Mouse (Mus musculus): ENCODE measurements at regions not wholly inside any gene's neighbourhood (a gene's known extent, or its start where the extent isn't known, plus 50 kb on each side); places are given as distances from the start of the nearest gene placed in this dataset.

DNA sequence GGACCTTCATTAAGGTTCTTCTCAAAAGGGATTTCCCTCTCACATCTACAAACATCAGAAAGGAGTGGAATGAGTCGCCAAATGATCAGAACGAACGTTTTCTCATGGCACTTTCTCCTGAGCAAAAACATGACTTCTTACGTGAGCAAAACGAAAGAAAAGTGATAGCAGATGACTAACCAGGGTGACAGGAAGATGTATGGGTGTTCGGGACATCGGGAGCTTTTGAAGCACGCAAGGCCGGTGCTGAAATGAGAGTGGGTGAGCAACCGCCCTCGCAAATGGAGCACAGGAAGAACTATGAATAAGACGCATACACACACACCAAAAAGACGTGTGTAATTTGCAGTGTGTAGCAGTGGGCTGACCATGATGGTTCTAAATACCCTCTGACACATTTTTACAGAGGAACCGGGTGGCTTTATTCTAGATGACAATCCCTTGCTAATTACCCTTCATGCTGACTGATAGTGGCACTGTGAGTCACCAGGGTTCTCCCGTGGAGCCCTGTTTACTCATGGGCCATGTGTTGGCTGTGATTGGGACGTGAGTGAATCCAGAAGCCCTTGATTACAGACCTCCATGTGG, 408.2 kb upstream of the Jarid2 start:
- DNase-seq (ENCODE audit: low spot score in 2 of 2), result no peak

- no peak for DNase-seq (ENCODE audit: low spot score in 2 of 2)
These were observed 400.9 kb upstream of the Jarid2 start for GRCm38 (mm10) chr13:44328416-44328815.

DNA sequence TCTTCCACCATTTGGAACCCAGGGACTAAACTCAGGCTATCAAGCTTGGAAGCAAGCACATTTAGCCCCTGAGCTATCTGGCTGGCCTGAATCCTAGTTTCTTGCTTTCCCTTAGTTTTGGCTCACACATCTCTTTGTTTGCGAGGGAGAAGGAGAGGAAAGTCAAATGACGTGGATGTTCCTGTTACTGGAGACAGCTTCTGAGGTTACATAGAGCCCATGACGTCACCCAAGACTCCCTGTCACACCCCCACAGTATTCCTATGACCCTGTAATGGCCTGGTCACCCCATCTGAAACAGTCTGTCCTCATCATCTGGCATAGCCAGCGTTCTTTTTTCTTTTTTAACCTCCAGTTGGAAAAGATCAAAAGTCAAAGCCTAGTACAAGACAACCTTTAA, 400.1 kb upstream of the Jarid2 start:
- DNase-seq (ENCODE audit: low spot score in 2 of 2), result no peak

GRCm38 (mm10) chr13:44329701-44330100, 399.6 kb upstream of the Jarid2 start:
- DNase-seq (ENCODE audit: low spot score in 2 of 2), result no peak

- no peak for DNase-seq (ENCODE audit: low spot score in 2 of 2)
These were observed 396.5 kb upstream of the Jarid2 start for GRCm38 (mm10) chr13:44332716-44333240.

- no peak for DNase-seq (ENCODE audit: low spot score in 2 of 2)
These were observed 390.1 kb upstream of the Jarid2 start for GRCm38 (mm10) chr13:44339061-44339741.

- no peak for DNase-seq (ENCODE audit: low spot score in 2 of 2)
These were observed 384.2 kb upstream of the Jarid2 start for GRCm38 (mm10) chr13:44345094-44345493.

- DNase-seq (ENCODE audit: low spot score in 2 of 2), result no peak
These were observed 382.6 kb upstream of the Jarid2 start for GRCm38 (mm10) chr13:44346636-44347035.

DNA sequence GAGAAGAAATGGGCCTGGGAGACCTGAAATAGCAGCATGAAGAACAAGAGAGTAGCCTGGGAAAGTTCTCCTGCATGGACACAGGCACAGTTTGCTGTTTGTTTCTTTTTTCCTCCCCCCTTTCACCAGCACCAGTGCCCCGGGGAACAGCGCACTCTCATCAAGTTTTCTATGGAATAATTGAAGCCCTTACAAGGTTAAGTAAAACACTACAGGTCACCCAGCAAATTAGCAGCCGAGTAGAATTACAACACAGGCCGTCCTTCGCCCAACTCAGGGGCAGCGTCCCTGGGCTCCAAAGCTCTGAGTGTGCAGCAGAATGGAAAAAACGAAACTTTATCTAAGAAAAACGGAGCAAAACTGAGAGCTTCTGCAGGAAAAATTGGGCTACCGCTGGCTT, 381.6 kb upstream of the Jarid2 start:
- no peak for DNase-seq (ENCODE audit: low spot score in 2 of 2)

DNA sequence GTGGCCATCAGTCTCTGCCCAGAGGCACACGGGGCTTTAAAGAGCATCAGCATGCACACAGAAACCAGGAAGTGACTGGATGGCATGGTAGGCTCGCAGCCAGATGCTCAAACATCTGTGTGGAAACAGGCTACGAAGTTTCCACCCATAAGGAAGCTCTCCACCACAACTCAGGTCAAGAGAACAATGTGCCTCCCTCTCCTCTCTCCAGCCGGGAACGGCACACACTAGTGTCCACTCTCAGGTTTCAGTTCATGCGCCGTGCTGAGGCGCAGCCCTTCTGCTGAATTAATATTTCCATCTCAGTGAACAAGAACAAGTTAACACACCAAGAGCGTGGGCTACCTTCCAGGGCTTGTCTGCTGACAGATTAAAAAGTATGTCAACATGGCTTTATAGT, 375.4 kb upstream of the Jarid2 start:
- DNase-seq (ENCODE audit: low spot score in 2 of 2), result no peak

GRCm38 (mm10) chr13:44355771-44356221, 373.5 kb upstream of the Jarid2 start:
- DNase-seq (ENCODE audit: low spot score in 2 of 2), result no peak

DNA sequence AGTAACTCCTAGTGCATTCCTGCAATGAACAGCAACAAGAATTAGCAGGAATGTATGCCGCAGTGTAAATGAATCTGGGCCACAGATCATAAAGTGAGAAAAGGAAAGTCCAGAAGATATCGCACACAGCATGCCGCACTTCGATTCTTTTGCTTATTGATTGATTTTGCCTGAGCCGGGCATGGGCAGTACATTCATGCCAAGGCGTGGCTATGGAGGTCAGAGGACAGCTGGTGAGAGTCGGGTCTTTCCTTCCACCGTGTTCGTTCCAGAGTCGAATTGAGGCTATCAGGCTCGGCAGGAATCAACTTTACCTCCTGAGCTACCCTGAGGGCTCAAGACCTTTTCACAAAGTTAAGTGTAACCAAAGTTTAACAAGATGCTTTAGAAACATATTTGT, 372.3 kb upstream of the Jarid2 start:
- no peak for DNase-seq (ENCODE audit: low spot score in 2 of 2)

DNA sequence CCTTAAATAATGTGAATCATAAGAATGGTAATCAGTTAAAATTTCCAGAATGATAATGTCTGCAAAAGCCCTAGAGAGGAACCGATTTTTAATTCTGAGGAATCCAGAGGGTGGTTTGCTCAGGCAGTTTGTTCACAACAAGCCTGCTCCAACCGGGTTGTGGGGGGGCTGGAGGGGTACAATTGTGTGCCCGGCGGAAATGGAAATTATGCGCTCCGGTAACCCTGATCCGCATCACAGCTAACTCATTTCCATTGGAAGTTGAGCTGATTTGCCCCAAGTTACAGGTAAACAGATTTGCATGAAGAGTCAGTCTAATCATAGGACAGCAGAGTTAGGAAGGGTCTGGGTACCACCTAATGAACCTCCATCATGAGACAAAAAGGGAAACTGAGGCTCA, 369.9 kb upstream of the Jarid2 start:
- no peak for DNase-seq (ENCODE audit: low spot score in 2 of 2)

GRCm38 (mm10) chr13:44360016-44360415, 369.3 kb upstream of the Jarid2 start:
- DNase-seq (ENCODE audit: low spot score in 2 of 2), result no peak

DNA sequence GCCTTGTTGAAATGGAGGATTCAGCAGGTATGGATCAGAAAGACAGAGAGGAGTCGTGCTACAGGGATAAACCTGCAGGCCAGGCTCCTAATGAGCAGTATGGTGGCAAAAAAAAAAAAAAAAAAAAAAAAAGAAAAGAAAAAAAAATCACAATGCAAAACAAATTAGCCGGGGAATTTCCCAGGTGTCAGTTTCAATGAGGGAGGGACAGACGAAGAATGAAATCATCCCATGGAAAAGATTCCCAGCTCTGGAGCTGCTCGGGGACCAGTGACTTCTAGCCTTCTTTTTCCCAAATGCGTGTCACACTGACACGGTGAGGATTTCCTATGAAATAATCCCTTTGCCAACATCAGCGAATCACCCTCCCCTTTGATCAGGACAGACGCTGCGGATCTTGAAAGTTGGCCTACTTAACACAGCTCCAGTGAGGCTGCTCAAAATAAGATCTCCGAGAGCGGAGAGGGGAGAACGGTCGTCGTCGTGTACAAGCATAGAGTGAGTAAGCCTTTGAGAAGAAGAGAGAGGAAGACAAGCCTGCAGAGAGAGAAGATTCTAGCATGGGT, 368.5 kb upstream of the Jarid2 start:
- DNase-seq (ENCODE audit: low spot score in 2 of 2), result no peak

DNA sequence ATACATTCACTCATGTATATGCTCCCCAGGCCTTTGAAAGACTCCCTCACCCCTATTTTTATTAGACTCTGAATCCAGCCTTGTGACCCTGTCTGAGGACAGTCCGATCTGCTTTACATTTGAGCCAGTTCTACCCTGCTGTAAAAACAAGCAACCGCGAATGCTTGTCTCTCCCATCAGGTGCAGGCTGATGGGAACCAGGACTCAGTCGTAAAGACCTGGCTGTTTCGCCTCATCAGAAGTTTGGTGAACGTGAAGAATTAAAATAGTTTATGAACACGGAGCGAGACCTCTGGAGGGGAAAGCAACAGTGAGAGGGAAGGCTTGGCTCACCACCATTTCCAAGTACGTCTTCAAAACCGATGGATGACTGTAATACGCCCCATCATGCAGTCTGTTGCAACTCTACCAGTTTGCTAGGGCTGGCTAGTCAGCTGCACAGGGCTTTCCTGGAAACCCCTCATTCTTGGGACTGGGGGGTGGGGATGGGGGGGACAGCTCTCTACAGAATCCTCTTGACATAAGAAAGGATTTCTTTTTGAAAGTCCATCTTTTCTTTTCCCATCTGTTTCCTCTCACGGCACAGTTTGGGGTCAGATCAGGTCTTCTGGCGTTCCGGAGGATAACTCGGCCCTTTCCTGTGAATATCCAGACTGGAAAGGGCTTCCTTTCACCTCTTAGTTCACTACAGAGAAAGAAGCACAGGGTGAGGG, 366.8 kb upstream of the Jarid2 start:
- DNase-seq (ENCODE audit: low spot score in 2 of 2), result no peak

DNA sequence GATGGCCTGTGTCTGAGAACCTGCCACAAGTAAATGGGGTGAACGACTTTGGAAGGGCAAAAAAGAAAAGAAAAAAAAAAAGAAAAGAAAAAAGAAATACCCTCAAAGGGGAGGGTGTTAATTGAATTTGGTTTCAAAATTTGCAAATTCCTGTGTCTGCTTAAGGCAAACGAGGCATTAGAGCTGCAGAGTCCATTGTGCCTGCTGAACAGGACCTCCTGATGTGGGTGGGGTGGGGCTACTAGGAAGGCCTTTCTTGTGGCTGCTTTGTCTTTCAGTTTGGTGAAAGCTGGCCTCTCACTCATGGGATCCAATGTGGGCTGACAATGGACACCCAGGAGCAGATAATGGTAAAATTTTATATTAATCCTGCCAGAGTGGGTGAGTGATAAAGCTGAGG, 366.3 kb upstream of the Jarid2 start:
- no peak for DNase-seq (ENCODE audit: low spot score in 2 of 2)

GRCm38 (mm10) chr13:44369301-44369700, 360.0 kb upstream of the Jarid2 start:
- no peak for DNase-seq (ENCODE audit: low spot score in 2 of 2)

- no peak for DNase-seq (ENCODE audit: low spot score in 2 of 2)
These were observed 356.9 kb upstream of the Jarid2 start for GRCm38 (mm10) chr13:44372361-44372877.

DNA sequence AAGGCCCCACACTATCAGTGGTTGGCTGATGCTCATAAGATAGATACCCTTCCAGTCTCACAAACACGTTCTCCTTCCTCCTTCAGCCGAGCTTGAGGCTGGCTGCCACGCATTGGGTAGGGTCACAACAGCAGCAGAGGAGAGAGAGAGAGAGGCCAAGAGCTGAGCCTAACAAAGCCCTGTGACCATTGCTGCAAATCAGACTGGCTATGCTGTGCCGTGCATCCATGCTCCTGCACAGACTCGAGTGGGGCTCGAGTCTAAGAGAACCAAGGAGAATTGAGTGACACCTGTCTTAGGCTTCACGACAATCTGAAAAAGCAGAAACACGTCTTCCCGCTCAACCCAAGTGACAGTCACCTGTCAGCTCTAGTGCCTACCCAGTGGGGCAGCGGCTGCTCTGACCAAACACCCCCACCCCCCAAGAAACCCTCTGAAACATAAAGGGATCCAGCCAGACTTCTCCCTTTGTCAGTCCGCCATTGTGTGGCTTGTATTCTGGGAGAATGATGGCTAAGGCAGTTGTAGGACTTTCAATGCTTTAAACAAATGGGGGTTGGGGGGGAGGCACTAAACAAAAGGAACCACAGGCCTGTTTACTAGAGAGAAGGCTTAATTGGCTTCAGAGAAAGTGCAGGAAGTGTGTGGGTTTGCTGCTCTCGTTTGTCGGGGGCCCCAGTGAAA, 353.7 kb upstream of the Jarid2 start:
- no peak for DNase-seq (ENCODE audit: low spot score in 2 of 2)

DNA sequence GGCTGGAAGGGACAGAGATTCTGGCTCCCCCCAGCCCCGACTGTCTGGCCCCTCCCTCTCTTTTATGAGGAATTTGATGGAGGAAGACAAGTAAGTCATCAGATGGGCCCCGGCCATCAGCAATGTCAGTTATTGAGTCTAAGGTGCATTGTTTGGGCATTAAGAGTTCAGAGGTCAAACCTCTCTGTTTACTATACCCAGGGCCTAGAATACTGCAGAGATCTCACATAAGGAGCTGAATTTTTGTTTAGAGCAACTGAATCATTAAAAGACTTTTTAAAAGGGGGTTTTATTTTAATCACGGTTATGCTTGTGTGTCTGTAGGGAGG, 353.1 kb upstream of the Jarid2 start:
- DNase-seq (ENCODE audit: low spot score in 2 of 2), result no peak
